Mouse (Mus musculus) megakaryocyte, embryonic 14.5 days (primary cell): ENCODE measurements around the gene 9530003J23Rik.

Source experiments
- FLI1 ChIP-seq: IDR thresholded peaks from 2 replicates; pipeline ENCODE4 v1.6.1; 2012; ENCODE audit warnings: low read length, inconsistent platforms, mixed read lengths
- GATA1 ChIP-seq: IDR thresholded peaks from 3 replicates; pipeline ENCODE4 v1.6.1; 2012; ENCODE audit warnings: mixed read lengths, low read length, inconsistent platforms, borderline replicate concordance

DNA sequence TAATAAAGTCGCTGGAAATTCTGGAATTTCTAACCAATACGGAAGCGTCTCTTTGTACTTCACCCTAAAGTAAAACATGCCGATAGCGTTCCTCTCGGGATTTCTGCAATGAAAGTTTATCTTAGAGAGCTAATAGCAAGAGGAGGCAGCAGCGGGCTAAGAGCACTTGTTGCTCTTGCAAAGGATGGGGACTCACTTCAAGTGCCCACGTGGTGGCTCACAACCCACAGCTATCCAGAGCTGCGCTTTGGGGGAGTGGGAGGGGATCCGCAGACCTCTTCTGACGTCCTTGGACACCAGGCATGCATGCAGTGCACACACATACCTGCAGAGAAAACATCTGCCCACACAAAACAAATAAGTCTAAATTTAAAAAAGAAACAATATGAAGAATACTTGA, 2.6 kb downstream of the 9530003J23Rik start:
- TF ChIP-seq GATA1 (no peak), FLI1 (no peak)
